Mouse (Mus musculus): ENCODE data around the gene Rnf212b.

- TF ChIP-seq CTCF (IDR thresholded peaks at IDR 0.05; ENCODE audit: low read depth) (peak; percentile 4; the same call in 1 of the 2 replicates), EP300 (IDR thresholded peaks at IDR 0.05; ENCODE audit: low read depth) (peak; percentile 86)
These were observed 79.8 kb downstream of the Rnf212b start for GRCm38 (mm10) chr14:54893651-54894181.
